Mouse (Mus musculus) kidney, embryonic 15.5 days (tissue): ENCODE results near the gene Cog7. TPM values are rescaled to one million over a fixed set of nuclear protein-coding genes. Genes with fewer than 3 reads are reported as not detected.
A peak's percentile ranks its signal among the peaks of the same experiment; 100 is the strongest.

Experiments
- ATAC-seq: fragments of 200-750 bp; cut with Nextera tagmentation; replicated peaks from 2 replicates; pipeline ENCODE4 v1.8.0; 2017; ENCODE audit warnings: moderate TSS enrichment; ENCODE audit not compliant: low FRiP score
- H3K27ac ChIP-seq: fragments of 300-500 bp; sonication (generic); 2 replicates; pipeline ENCODE4 v1.5.1; 2015; ENCODE audit warnings: mild to moderate bottlenecking, inconsistent platforms
- H3K27me3 ChIP-seq: fragments of 300-500 bp; sonication (generic); 2 replicates; pipeline ENCODE4 v1.6.1; 2015; ENCODE audit warnings: inconsistent platforms
- H3K36me3 ChIP-seq: fragments of 300-500 bp; sonication (generic); 2 replicates; pipeline ENCODE4 v1.6.1; 2015; ENCODE audit warnings: inconsistent platforms
- H3K4me1 ChIP-seq: fragments of 300-500 bp; sonication (generic); 2 replicates; pipeline ENCODE4 v1.6.1; 2015; ENCODE audit warnings: inconsistent platforms
- H3K4me2 ChIP-seq: fragments of 300-500 bp; sonication (generic); 2 replicates; pipeline ENCODE4 v1.6.1; 2015; ENCODE audit warnings: moderate library complexity, mild to moderate bottlenecking, inconsistent platforms
- H3K4me3 ChIP-seq: fragments of 300-500 bp; sonication (generic); replicated peaks from 2 replicates; pipeline ENCODE4 v1.5.1; 2015; ENCODE audit warnings: mild to moderate bottlenecking, inconsistent platforms
- H3K9ac ChIP-seq: fragments of 300-500 bp; sonication (generic); 2 replicates; pipeline ENCODE4 v1.6.1; 2015; ENCODE audit warnings: mild to moderate bottlenecking, inconsistent platforms
- H3K9me3 ChIP-seq: fragments of 300-500 bp; sonication (generic); replicated peaks from 2 replicates; pipeline ENCODE4 v1.6.1; 2016; ENCODE audit warnings: inconsistent platforms
- WGBS: fragments of 180-500 bp; shearing (Covaris S2); methylation state at CpG from one replicate; pipeline ENCODE4 v1.1.7; 2015; ENCODE audit warnings: mixed read lengths; 5-methylcytosine and 5-hydroxymethylcytosine counted together
- polyA plus RNA-seq: library from polyadenylated mRNA; unstranded; fragments of >200 nt; fragmentation: Nextera tagmentation; extraction: Ambion mirVana; gene quantifications from 2 replicates; pipeline ENCODE4 v1.2.1, GENCODE M21; 2015

The Cog7 gene
- polyA plus RNA-seq, 1 experiment from 2014 or later: 29.5 TPM

DNA sequence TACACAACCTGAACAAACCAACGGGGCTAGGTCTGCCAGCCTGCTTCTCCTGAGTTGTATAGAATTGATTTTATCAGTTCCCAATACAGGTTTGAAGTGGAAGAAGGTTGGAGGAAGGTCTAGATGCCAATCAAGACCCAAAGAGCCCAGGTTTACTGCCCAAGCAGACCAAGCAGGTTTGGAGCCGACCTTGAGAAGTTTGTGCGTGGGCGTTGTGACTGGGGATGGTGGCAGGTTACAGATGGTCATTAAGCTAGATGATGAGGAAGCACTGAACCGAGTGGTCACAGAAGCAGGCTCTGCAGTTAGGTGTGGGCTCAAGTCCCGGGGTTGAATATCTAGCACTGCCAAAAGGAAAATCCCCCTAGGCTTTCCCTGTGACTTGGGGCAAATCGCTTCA is 106.7 kb downstream of the Cog7 start:
- Histone ChIP-seq H3K4me3 (no peak overlapping the region), H3K27ac (peak overlapping the region; percentile 77), H3K36me3 (no peaks in the 10 kb centered on the region), H3K4me2 (no peak overlapping the region), H3K9me3 (no peaks in the 10 kb centered on the region), H3K4me1 (peaks cover 22% of the 10 kb centered on the region), H3K9ac (no peak overlapping the region), H3K27me3 (no peaks in the 10 kb centered on the region)
- WGBS: 53% methylated on average over 7 of the region's 7 CpGs
- peak; percentile 67; the same call in 1 of the 2 replicates for ATAC-seq

- 36% methylated on average over 3 of the region's 3 CpGs for WGBS
- H3K4me1 ChIP-seq: peaks cover 22% of the 10 kb centered on the region
- 0 out of 2 replicates have a peak, but pooled peaks have one; percentile 12 for ATAC-seq
- H3K27me3 ChIP-seq: no peaks in the 10 kb centered on the region
- H3K4me3 ChIP-seq: no peak overlapping the region
- peak overlapping the region; percentile 77 for H3K27ac ChIP-seq
- H3K4me2 ChIP-seq: no peak overlapping the region
- no peak overlapping the region for H3K9ac ChIP-seq
- H3K9me3 ChIP-seq: no peaks in the 10 kb centered on the region
- H3K36me3 ChIP-seq: no peaks in the 10 kb centered on the region
Observed at GRCm38 (mm10) chr7:121873998-121874397, 107.5 kb downstream of the Cog7 start.

DNA sequence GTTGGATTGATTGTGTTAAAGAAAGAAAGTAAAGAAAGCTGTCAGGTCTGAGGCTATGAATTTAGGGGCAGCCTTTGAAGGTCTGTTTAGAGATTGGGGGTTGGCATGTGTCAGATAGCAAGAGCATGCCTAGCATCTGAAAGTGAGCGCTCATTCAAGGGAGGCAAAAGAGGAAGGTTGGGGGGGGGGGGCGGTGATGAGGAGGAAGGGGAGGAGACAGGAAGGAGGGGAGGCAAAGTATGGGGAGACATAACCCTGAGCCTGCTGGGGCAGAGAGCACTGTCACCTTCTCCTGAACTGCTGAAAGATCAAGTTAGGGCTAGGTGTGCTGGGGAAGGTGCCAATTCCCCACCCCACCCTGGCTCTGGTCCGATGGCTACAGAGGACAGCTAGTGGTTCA is 109.9 kb downstream of the Cog7 start:
- no peak for ATAC-seq
- no peak overlapping the region for H3K27ac ChIP-seq
- H3K9me3 ChIP-seq: no peaks in the 10 kb centered on the region
- 0 out of 2 replicates have a peak, but pooled peaks cover 6% of the 10 kb centered on the region for H3K27me3 ChIP-seq
- H3K4me3 ChIP-seq: no peak overlapping the region
- 71% methylated on average over 2 of the region's 3 CpGs for WGBS
- H3K9ac ChIP-seq: no peak overlapping the region
- peaks cover 16% of the 10 kb centered on the region for H3K4me1 ChIP-seq
- H3K4me2 ChIP-seq: no peak overlapping the region
- H3K36me3 ChIP-seq: no peaks in the 10 kb centered on the region

DNA sequence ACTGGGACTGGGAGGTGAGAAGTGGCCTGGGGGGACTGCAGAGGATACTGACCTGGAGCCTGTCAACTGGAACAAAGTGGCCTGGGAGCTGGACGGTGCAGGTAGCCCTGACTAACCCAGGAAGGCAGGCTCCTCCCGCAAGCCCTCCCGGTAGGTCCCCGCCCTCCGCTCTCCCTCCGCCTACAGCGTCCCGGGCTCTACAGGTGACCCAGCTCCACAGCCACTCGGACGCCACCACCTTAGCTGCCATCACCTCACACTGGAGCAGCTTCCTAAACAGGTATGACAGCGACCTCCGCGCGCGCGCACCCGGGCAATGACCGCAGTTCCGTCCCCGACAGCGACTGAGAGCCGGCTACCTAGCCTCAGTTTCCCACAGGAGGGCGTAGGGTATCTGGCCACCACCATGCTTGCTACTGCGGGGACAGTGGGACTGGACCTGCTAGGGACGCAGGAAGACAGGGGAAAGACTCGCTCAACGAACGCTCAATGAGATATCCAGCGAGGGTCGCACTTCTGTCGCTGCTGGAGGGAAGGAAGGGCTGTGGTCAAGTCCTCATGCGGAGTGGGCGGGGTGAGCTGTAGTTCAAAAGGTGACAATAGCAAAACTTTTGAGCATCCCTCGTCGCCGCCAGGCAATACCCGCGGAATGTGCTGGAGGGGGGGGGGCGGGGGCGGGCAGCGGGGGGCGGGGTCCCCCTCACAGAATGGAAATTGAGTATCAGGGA is 116.5 kb downstream of the Cog7 start, which contains the start of gene Scnn1b:
Gene Scnn1b (plus strand): TSS at position 181 of the 728 bp plus-strand sequence.
- no peaks in the 10 kb centered on the region for H3K9me3 ChIP-seq
- H3K36me3 ChIP-seq: no peaks in the 10 kb centered on the region
- peaks cover 9% of the 10 kb centered on the region for H3K4me1 ChIP-seq
- H3K4me3 ChIP-seq: peak within 1 kb of the TSS; percentile 44
- whole genome bisulfite sequencing: 2% methylated on average over 41 of the region's 42 CpGs
- 0 out of 2 replicates have a peak within 1 kb of the TSS, but pooled peaks have one; percentile 51 for H3K27ac ChIP-seq
- H3K9ac ChIP-seq: peak within 1 kb of the TSS; percentile 35
- peak within 1 kb of the TSS; percentile 70 for H3K4me2 ChIP-seq
- H3K27me3 ChIP-seq: peaks cover 37% of the 10 kb centered on the region
- ATAC-seq: peak; percentile 85

DNA sequence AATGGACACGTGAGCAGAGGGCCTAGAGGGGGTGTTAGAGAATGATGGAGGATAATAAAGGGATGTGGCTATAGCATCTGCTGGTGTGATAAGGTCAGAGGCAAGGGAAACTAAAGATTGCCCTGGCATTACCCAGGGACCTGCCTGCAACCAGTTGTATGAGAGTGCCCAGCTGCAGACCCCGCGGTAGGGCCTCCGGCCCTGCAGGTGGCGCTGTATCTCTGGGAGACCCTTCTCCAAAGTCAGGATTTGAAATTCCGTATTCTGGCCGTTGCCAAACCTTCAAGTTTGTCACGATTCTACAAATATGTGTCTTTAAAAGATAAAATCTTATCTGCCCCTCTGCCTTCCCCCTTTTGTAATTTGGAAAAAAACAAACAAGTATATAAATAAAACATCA is 122.6 kb downstream of the Cog7 start:
- H3K9ac ChIP-seq: no peak overlapping the region

DNA sequence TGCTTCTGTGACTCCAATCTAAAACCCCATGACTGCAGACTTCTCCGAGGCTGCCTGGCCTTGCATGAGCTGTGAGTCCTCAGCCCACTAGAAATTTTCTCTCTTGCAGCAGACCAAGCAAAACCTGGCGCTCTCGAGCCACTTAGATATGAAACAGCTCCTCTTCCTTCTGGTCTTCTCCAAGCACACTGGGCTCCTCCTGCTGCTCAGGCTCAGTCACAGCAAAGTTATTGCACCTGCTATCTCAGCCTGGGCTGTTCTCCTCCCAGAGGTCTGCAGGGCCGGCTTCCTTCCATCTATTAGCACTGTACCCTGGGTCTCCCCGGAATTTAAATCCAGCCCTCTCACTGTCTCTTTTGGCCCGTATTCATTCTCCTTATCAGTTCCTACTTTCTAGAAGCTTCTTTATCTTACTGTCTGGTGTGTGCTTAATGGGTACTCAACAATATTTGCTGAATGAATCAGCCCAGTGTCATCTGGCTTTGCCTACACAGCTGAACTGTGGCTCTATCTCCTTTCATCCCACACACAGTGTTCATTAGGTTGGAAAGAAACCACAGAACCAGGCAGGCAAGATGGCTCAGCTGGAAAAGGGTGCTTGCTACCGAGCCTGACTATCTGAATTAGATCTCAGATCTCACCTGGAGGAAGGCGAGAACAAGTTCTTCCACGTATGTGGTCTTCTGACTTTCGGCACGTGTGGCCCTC is 124.2 kb downstream of the Cog7 start:
- Histone ChIP-seq H3K36me3 (no peaks in the 10 kb centered on the region), H3K9me3 (no peaks in the 10 kb centered on the region), H3K4me2 (no peak overlapping the region), H3K9ac (no peak overlapping the region), H3K27me3 (no peaks in the 10 kb centered on the region), H3K4me3 (no peak overlapping the region), H3K27ac (peak overlapping the region; percentile 22; the same call in 1 of the 2 replicates), H3K4me1 (no peaks in the 10 kb centered on the region)
- no peak for ATAC-seq
- 75% methylated on average over 11 of the region's 11 CpGs for WGBS

More for the DNA sequence above, 122.6 kb downstream of the Cog7 start:
- 86% methylated on average over 8 of the region's 8 CpGs for WGBS
- peaks cover 5% of the 10 kb centered on the region for H3K27me3 ChIP-seq
- H3K4me1 ChIP-seq: no peaks in the 10 kb centered on the region
- no peak for ATAC-seq
- no peak overlapping the region for H3K4me3 ChIP-seq
- H3K4me2 ChIP-seq: no peak overlapping the region
- H3K36me3 ChIP-seq: no peaks in the 10 kb centered on the region
- no peak overlapping the region for H3K27ac ChIP-seq
- H3K9me3 ChIP-seq: no peaks in the 10 kb centered on the region

DNA sequence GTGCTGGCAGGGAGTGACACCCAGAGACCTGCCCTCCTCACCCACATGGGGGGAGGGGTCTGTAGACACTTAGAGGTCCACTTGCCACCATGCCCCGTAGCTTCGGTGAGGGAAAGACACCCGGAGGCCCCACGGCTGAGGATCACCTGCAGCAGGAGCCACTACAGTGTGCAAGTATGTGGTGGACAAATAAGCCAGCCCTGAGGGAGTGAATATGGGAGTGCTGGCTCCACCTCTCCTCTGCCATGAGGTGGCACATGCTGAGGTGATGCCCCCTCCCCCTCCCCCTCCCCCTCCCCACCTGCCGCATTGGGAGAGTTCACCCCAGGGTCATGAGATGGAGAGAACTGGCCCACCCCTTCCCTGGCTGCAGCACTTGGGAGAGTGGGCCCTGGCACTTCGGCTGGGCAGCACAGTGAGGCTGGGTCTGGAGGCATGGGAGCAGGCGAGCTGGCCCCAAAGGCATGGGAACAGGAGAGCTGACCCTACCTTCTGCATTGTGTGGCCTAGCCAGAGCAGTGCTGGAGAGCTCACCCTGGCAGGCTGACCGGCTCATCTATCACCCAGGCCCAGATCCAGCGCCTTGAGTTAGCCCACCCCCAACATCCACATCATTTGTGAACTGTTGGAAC is 132.9 kb downstream of the Cog7 start:
- no peak overlapping the region for H3K9ac ChIP-seq
- 0 out of 2 replicates have a peak, but pooled peaks have one; percentile 36 for ATAC-seq
- H3K4me2 ChIP-seq: no peak overlapping the region
- H3K4me1 ChIP-seq: no peaks in the 10 kb centered on the region
- no peaks in the 10 kb centered on the region for H3K27me3 ChIP-seq
- H3K9me3 ChIP-seq: no peaks in the 10 kb centered on the region
- 78% methylated on average over 8 of the region's 9 CpGs for WGBS
- no peaks in the 10 kb centered on the region for H3K36me3 ChIP-seq
- H3K4me3 ChIP-seq: no peak overlapping the region
- no peak overlapping the region for H3K27ac ChIP-seq

DNA sequence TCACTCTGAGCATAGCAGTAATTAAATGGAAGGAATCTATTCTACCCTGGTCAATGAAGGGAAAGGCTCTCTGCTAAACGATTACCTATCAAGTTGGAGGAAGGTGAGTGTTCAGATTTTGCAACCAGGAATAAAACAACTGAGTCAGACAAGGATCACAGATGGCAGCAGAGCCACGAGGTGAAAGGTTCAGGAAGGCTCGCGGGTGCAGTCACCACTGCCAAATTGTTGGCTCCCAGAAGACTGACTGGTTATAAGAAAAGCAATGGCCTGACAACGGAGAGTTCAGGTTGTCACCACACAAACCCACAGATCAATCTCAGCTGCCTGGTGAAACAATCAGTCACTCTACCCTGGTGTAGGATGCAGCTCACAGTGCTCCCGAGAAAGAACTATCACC is 135.5 kb downstream of the Cog7 start:
- Histone ChIP-seq H3K4me1 (0 out of 2 replicates have a peak, but pooled peaks cover 5% of the 10 kb centered on the region), H3K4me2 (no peak overlapping the region), H3K9me3 (no peaks in the 10 kb centered on the region), H3K4me3 (no peak overlapping the region), H3K27me3 (no peaks in the 10 kb centered on the region), H3K36me3 (no peaks in the 10 kb centered on the region), H3K27ac (no peak overlapping the region), H3K9ac (no peak overlapping the region)
- WGBS: 71% methylated on average over 6 of the region's 6 CpGs
- no peak for ATAC-seq

DNA sequence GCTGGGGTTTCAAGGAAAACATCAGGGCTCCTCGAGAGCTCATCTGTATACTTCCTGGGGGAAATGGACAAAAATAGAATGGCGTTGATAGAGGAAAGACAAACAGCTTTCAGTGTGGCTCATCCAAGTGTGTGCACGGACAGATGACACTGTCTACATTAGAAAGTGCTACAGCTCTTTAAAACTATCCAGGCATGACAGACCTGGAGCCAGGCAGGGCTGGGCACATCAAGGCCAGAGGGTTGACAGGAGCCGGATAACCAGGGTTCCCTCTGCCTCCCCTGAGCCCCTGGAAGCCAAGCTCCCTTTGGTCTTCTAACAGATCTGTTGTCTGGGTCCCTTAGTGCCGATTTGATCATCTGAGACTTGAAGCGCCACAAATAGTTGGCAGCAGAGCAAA is 139.3 kb downstream of the Cog7 start:
- Histone ChIP-seq H3K4me3 (no peak overlapping the region), H3K27me3 (no peaks in the 10 kb centered on the region), H3K27ac (no peak overlapping the region), H3K4me2 (no peak overlapping the region), H3K9me3 (no peaks in the 10 kb centered on the region), H3K36me3 (no peaks in the 10 kb centered on the region), H3K4me1 (0 out of 2 replicates have a peak, but pooled peaks cover 5% of the 10 kb centered on the region), H3K9ac (no peak overlapping the region)
- peak; percentile 58; the same call in 1 of the 2 replicates for ATAC-seq
- WGBS: 42% methylated on average over 6 of the region's 6 CpGs

GRCm38 (mm10) chr7:121840810-121841209 is 140.7 kb downstream of the Cog7 start:
- no peak for ATAC-seq
- Histone ChIP-seq H3K27ac (no peak overlapping the region), H3K4me1 (0 out of 2 replicates have a peak, but pooled peaks cover 5% of the 10 kb centered on the region), H3K36me3 (no peaks in the 10 kb centered on the region), H3K9me3 (no peaks in the 10 kb centered on the region), H3K9ac (no peak overlapping the region), H3K4me3 (no peak overlapping the region), H3K4me2 (no peak overlapping the region), H3K27me3 (no peaks in the 10 kb centered on the region)
- WGBS: 86% methylated on average over 7 of the region's 7 CpGs

- Histone ChIP-seq H3K9ac (no peak overlapping the region), H3K4me2 (no peak overlapping the region), H3K36me3 (no peaks in the 10 kb centered on the region), H3K27me3 (no peaks in the 10 kb centered on the region), H3K4me1 (no peaks in the 10 kb centered on the region), H3K4me3 (no peak overlapping the region), H3K27ac (no peak overlapping the region), H3K9me3 (no peaks in the 10 kb centered on the region)
- WGBS: 82% methylated on average over 7 of the region's 7 CpGs
- ATAC-seq: no peak
Observed at GRCm38 (mm10) chr7:121836827-121837226, 144.7 kb downstream of the Cog7 start.

DNA sequence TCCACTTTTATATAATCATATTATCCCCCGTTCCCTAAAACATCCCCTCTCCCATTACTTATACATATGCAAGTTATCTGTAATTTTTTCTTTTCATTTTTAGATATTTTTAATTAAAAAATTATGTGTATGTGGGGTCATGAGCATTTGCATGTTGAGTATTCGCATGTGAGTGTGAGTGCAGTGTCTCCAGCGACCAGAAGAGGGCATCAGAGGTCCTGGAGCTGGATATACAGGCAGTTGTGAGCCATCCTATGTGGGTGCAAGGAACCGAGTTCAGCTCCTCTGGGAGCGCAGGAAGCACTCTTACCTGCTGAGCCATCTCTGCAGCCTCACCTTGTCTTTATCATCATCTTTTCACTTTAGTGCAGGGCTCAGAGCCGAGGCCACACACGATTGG is 146.1 kb downstream of the Cog7 start:
- WGBS: 86% methylated on average over 7 of the region's 7 CpGs
- no peak for ATAC-seq
- Histone ChIP-seq H3K9me3 (no peaks in the 10 kb centered on the region), H3K27me3 (no peaks in the 10 kb centered on the region), H3K27ac (no peak overlapping the region), H3K4me1 (no peaks in the 10 kb centered on the region), H3K36me3 (no peaks in the 10 kb centered on the region), H3K9ac (no peak overlapping the region), H3K4me3 (no peak overlapping the region), H3K4me2 (no peak overlapping the region)
